ENCODE assay signal across 7 mouse cellular contexts in genomic region chr2:120539333-120539732, GRCm38 (mm10). TPM values are rescaled to one million over a fixed set of nuclear protein-coding genes. Genes with fewer than 3 reads are reported as not detected.
DNase-seq lines count a peak whose midpoint lies in the region; ATAC-seq and TF ChIP-seq lines count a peak whose summit lies in the region.

No protein-coding gene starts in this region.

- no peak overlapping the region for H3K4me3 ChIP-seq in left cerebral cortex, adult 2 months
- H3K4me3 ChIP-seq in bone marrow, adult 2 months (replicated peaks; ENCODE audit: control insufficient read depth, low read depth, low read length), result no peak overlapping the region
- H3K4me3 ChIP-seq in limb, embryonic 15.5 days, result peak overlapping the region; percentile 11

- H3K36me3 ChIP-seq in limb, embryonic 15.5 days, result peaks cover 15% of the 10 kb centered on the region

- TF ChIP-seq POLR2A in bone marrow, adult 2 months (IDR thresholded peaks at IDR 0.05; ENCODE audit: borderline replicate concordance, control insufficient read depth, low read depth, low read length), result no peak

- no peak overlapping the region for H3K9ac ChIP-seq in limb, embryonic 15.5 days

- no peak overlapping the region for H3K4me2 ChIP-seq in limb, embryonic 15.5 days

- H3K27me3 ChIP-seq in limb, embryonic 15.5 days, result no peaks in the 10 kb centered on the region

- H3K27ac ChIP-seq in left cerebral cortex, adult 2 months, result peak overlapping the region; percentile 24; the same call in 1 of the 2 replicates
- peak overlapping the region; percentile 26; the same call in 1 of the 2 replicates for H3K27ac ChIP-seq in bone marrow, adult 2 months (ENCODE audit: control insufficient read depth, insufficient read depth, low read depth, low read length, poor library complexity)
- peak overlapping the region; percentile 51; the same call in 1 of the 2 replicates for H3K27ac ChIP-seq in limb, embryonic 15.5 days

- TF ChIP-seq CTCF in left cerebral cortex, adult 2 months (IDR thresholded peaks at IDR 0.05), result no peak
- TF ChIP-seq CTCF in bone marrow, adult 2 months (IDR thresholded peaks at IDR 0.05; ENCODE audit: control insufficient read depth, insufficient read depth, low read length), result no peak

- 0 out of 2 replicates have a peak, but pooled peaks cover 2% of the 10 kb centered on the region for H3K4me1 ChIP-seq in bone marrow, adult 2 months (ENCODE audit: control insufficient read depth, insufficient read depth, low read length)
- no peaks in the 10 kb centered on the region for H3K4me1 ChIP-seq in limb, embryonic 15.5 days

- no peak for ATAC-seq in limb, embryonic 15.5 days (ENCODE audit: insufficient number of reproducible peaks, low FRiP score, low TSS enrichment, low read depth)

- no peaks in the 10 kb centered on the region for H3K9me3 ChIP-seq in limb, embryonic 15.5 days

- DNase-seq in left cerebral cortex, adult 2 months (ENCODE audit: extremely low spot score in 1 of 2, low spot score in 2 of 2), result no peak
- no peak for DNase-seq in left cerebral cortex, adult 9 months (ENCODE audit: low spot score in 2 of 2)
- DNase-seq in heart, adult 18-20 months, result peak; percentile 35 to 61
- DNase-seq in layer of hippocampus, postnatal 25 days (ENCODE audit: extremely low spot score in 1 of 2, low spot score in 1 of 2), result no peak
- no peak for DNase-seq in testis, postnatal 14 days (ENCODE audit: low spot score)

- intact Hi-C loops in left cerebral cortex, adult 2 months (cut with DNase I), result loop anchor here (5.0 kb wide), 1 partner anchor 133 kb away; no protein-coding TSS in a partner anchor

- 68% methylated on average over 3 of the region's 3 CpGs for WGBS in bone marrow, adult 2 months
- 86% methylated on average over 3 of the region's 3 CpGs for WGBS in limb, embryonic 15.5 days

RNA-seq across cellular contexts. Expression of gene Zfp106, which starts 24.3 kb away (rescaled TPM):
- total RNA-seq in left cerebral cortex, adult 2 months (2021), result 100 to 1,000 TPM; 169 to 182 TPM
- 19.1 and 27.3 TPM in 2 replicates for polyA plus RNA-seq in bone marrow, adult 2 months (2011; ENCODE audit: insufficient read depth, insufficient read length, low replicate concordance, missing spikeins)
- total RNA-seq in heart, adult 18-20 months (2021), result 100 to 1,000 TPM; 496 TPM
- 47.7 and 49.1 TPM in 2 replicates for polyA plus RNA-seq in limb, embryonic 15.5 days (2015; fragmentation: Nextera tagmentation; extraction: Ambion mirVana)
- total RNA-seq in layer of hippocampus, postnatal 25 days (2021), result 100 to 1,000 TPM; 145 to 150 TPM

RNA-seq across cellular contexts. Expression of gene Snap23, which starts 28.1 kb away (rescaled TPM):
- total RNA-seq in left cerebral cortex, adult 2 months (2021), result 10 to 100 TPM; 19.1 to 23.5 TPM
- polyA plus RNA-seq in bone marrow, adult 2 months (2011; ENCODE audit: insufficient read depth, insufficient read length, low replicate concordance, missing spikeins), result 21.6 and 44.5 TPM in 2 replicates
- total RNA-seq in heart, adult 18-20 months (2021), result 10 to 100 TPM; 59.0 to 59.7 TPM
- 56.0 and 59.7 TPM in 2 replicates for polyA plus RNA-seq in limb, embryonic 15.5 days (2015; fragmentation: Nextera tagmentation; extraction: Ambion mirVana)
- 10 to 100 TPM; 14.1 to 19.7 TPM for total RNA-seq in layer of hippocampus, postnatal 25 days (2021)

Comparison
In these comparisons a context has a peak if more than half of its experiments do, and no peak if none do; other contexts are left out.
1. DNase-seq: peak in heart, adult 18-20 months (2 of 2); none in left cerebral cortex, adult 2 months (0 of 2), left cerebral cortex, adult 9 months (0 of 2), layer of hippocampus, postnatal 25 days (0 of 2) and testis, postnatal 14 days (single experiment).
2. Peak in every context shown above with its lines, with median percentiles within 50 percentile points of each other: H3K27ac ChIP-seq.